Mouse (Mus musculus) hindbrain, embryonic 12.5 days (tissue): ENCODE results near the gene Znrd1. TPM values are rescaled to one million over a fixed set of nuclear protein-coding genes. Genes with fewer than 3 reads are reported as not detected.

Source experiments
- ATAC-seq: fragments of 200-750 bp; cut with Nextera tagmentation; 2 replicates; pipeline ENCODE4 v1.8.0; 2017; ENCODE audit warnings: moderate TSS enrichment; ENCODE audit not compliant: low FRiP score
- H3K27ac ChIP-seq: fragments of 300-500 bp; sonication (generic); 2 replicates; pipeline ENCODE4 v1.5.1; 2016; ENCODE audit warnings: mild to moderate bottlenecking
- H3K27me3 ChIP-seq: fragments of 300-500 bp; sonication (generic); 2 replicates; pipeline ENCODE4 v1.6.1; 2016; ENCODE audit warnings: mild to moderate bottlenecking
- H3K36me3 ChIP-seq: fragments of 300-500 bp; sonication (generic); 2 replicates; pipeline ENCODE4 v1.6.1; 2016; ENCODE audit warnings: mild to moderate bottlenecking
- H3K4me1 ChIP-seq: fragments of 300-500 bp; sonication (generic); 2 replicates; pipeline ENCODE4 v1.6.1; 2016
- H3K4me2 ChIP-seq: fragments of 300-500 bp; sonication (generic); replicated peaks from 2 replicates; pipeline ENCODE4 v1.6.1; 2016; ENCODE audit warnings: mild to moderate bottlenecking
- H3K4me3 ChIP-seq: fragments of 300-500 bp; sonication (generic); 2 replicates; pipeline ENCODE4 v1.5.1; 2016; ENCODE audit warnings: mild to moderate bottlenecking
- H3K9ac ChIP-seq: fragments of 300-500 bp; sonication (generic); 2 replicates; pipeline ENCODE4 v1.6.1; 2016; ENCODE audit warnings: mild to moderate bottlenecking, moderate library complexity
- H3K9me3 ChIP-seq: fragments of 300-500 bp; sonication (generic); replicated peaks from 2 replicates; pipeline ENCODE4 v1.6.1; 2016; ENCODE audit warnings: mild to moderate bottlenecking
- WGBS: fragments of 180-500 bp; shearing (Covaris S2); methylation state at CpG from one replicate; pipeline ENCODE4 v1.1.7; 2016; 5-methylcytosine and 5-hydroxymethylcytosine counted together
- polyA plus RNA-seq: library from polyadenylated mRNA; unstranded; fragments of >200 nt; fragmentation: Nextera tagmentation; extraction: Ambion mirVana; gene quantifications from 2 replicates; pipeline ENCODE4 v1.2.1, GENCODE M21; 2016

Znrd1 gene
- polyA plus RNA-seq, 1 experiment from 2014 or later = 77.0 TPM

- no peak overlapping the region for H3K4me3 ChIP-seq
- no peak overlapping the region for H3K4me2 ChIP-seq
- no peaks in the 10 kb centered on the region for H3K36me3 ChIP-seq
- no peaks in the 10 kb centered on the region for H3K9me3 ChIP-seq
- H3K9ac ChIP-seq = no peak overlapping the region
- H3K27me3 ChIP-seq = no peaks in the 10 kb centered on the region
- H3K27ac ChIP-seq = no peak overlapping the region
- no peaks in the 10 kb centered on the region for H3K4me1 ChIP-seq
- 46% methylated on average over 1 of the region's 1 CpGs for WGBS
- no peak for ATAC-seq
These were observed 50.1 kb downstream of the Znrd1 start for GRCm38 (mm10) chr17:36908235-36908634.

Other genes starting within 250 kb of the Znrd1 start
- gene H2-M10.5, start 185.6 kb downstream of the Znrd1 start, polyA plus RNA-seq = not detected in 2 replicates
- not detected in 2 replicates for gene H2-M10.6, start 146.4 kb downstream of the Znrd1 start, polyA plus RNA-seq
- gene Trim26, start 121.4 kb downstream of the Znrd1 start, polyA plus RNA-seq = 49.8 and 56.4 TPM in 2 replicates
- 0.37 and 0.42 TPM in 2 replicates for gene Trim15, start 91.3 kb downstream of the Znrd1 start, polyA plus RNA-seq
- gene Trim10, start 89.0 kb downstream of the Znrd1 start, polyA plus RNA-seq = 7.5 and 8.4 TPM in 2 replicates
- not detected in 2 replicates for gene Trim40, start 68.4 kb downstream of the Znrd1 start, polyA plus RNA-seq
- gene Trim31, start 60.4 kb downstream of the Znrd1 start, polyA plus RNA-seq = not detected in 2 replicates
- gene Rnf39, start 15.6 kb downstream of the Znrd1 start, polyA plus RNA-seq = 1.4 and 1.5 TPM in 2 replicates
- gene Ppp1r11, start 6.8 kb downstream of the Znrd1 start, polyA plus RNA-seq = 131 and 137 TPM in 2 replicates
- gene Znrd1as, start within 50 bp of the Znrd1 start, polyA plus RNA-seq = 5.0 and 6.6 TPM in 2 replicates
- 0.50 TPM in 1 of 2 replicates, not detected in the other for gene 2410137M14Rik, start 22.7 kb upstream of the Znrd1 start, polyA plus RNA-seq
- gene H2-M5, start 31.0 kb upstream of the Znrd1 start, polyA plus RNA-seq = 1.6 and 2.3 TPM in 2 replicates
- gene Zfp57, start 42.6 kb upstream of the Znrd1 start, polyA plus RNA-seq = 208 and 223 TPM in 2 replicates
- 0.85 and 1.3 TPM in 2 replicates for gene Mog, start 64.8 kb upstream of the Znrd1 start, polyA plus RNA-seq
- gene Gabbr1, start 87.4 kb upstream of the Znrd1 start, polyA plus RNA-seq = 41.8 and 42.1 TPM in 2 replicates
- gene Olfr90, start 129.9 kb upstream of the Znrd1 start, polyA plus RNA-seq = 0.18 TPM in 1 of 2 replicates, not detected in the other
- 0.05 TPM in 1 of 2 replicates, not detected in the other for gene Olfr91, start 139.7 kb upstream of the Znrd1 start, polyA plus RNA-seq
- gene Olfr92, start 161.5 kb upstream of the Znrd1 start, polyA plus RNA-seq = not detected in 2 replicates
- gene Olfr93, start 202.9 kb upstream of the Znrd1 start, polyA plus RNA-seq = not detected in 2 replicates
- not detected in 2 replicates for gene Ubd, start 235.3 kb upstream of the Znrd1 start, polyA plus RNA-seq
- gene Olfr94, start 242.4 kb upstream of the Znrd1 start, polyA plus RNA-seq = not detected in 2 replicates